Mouse (Mus musculus) midbrain, postnatal 0 days (tissue): ENCODE results near the gene Ak6. TPM values are rescaled to one million over a fixed set of nuclear protein-coding genes. Genes with fewer than 3 reads are reported as not detected.

ENCODE experiments used
- ATAC-seq: fragments of 200-750 bp; cut with Nextera tagmentation; 2 replicates; pipeline ENCODE4 v1.8.0; 2017; ENCODE audit warnings: moderate number of reproducible peaks, mild to moderate bottlenecking, moderate TSS enrichment, moderate library complexity; ENCODE audit not compliant: low FRiP score
- DNase-seq: peaks from one replicate; pipeline ENCODE4 v3.0.0-alpha.2; 2015; ENCODE audit warnings: low spot score
- H3K27ac ChIP-seq: fragments of 300-500 bp; sonication (generic); 2 replicates; pipeline ENCODE4 v1.5.1; 2014; ENCODE audit warnings: low read depth, mild to moderate bottlenecking, low read length, mixed read lengths
- H3K27me3 ChIP-seq: fragments of 300-500 bp; sonication (generic); 2 replicates; pipeline ENCODE4 v1.6.1; 2014; ENCODE audit warnings: low read length, control low read depth, mixed read lengths; ENCODE audit not compliant: insufficient read depth
- H3K36me3 ChIP-seq: fragments of 300-500 bp; sonication (generic); 2 replicates; pipeline ENCODE4 v1.6.1; 2014; ENCODE audit warnings: low read length, control low read depth, mixed read lengths; ENCODE audit not compliant: insufficient read depth
- H3K4me1 ChIP-seq: fragments of 300-500 bp; sonication (generic); 2 replicates; pipeline ENCODE4 v1.6.1; 2014; ENCODE audit warnings: mild to moderate bottlenecking, control low read depth, antibody characterized with exemption, low read length, mixed read lengths; ENCODE audit not compliant: insufficient read depth
- H3K4me2 ChIP-seq: fragments of 300-500 bp; sonication (generic); 2 replicates; pipeline ENCODE4 v1.6.1; 2014; ENCODE audit warnings: low read depth, mild to moderate bottlenecking, low read length, mixed read lengths; ENCODE audit not compliant: poor library complexity, severe bottlenecking
- H3K4me3 ChIP-seq: fragments of 300-500 bp; sonication (generic); 2 replicates; pipeline ENCODE4 v1.5.1; 2014; ENCODE audit warnings: low read depth, mild to moderate bottlenecking, low read length, moderate library complexity
- H3K9ac ChIP-seq: fragments of 300-500 bp; sonication (generic); replicated peaks from 2 replicates; pipeline ENCODE4 v1.6.1; 2014; ENCODE audit warnings: mild to moderate bottlenecking, low read length, moderate library complexity, mixed read lengths; ENCODE audit not compliant: poor library complexity, severe bottlenecking
- H3K9me3 ChIP-seq: fragments of 300-500 bp; sonication (generic); 2 replicates; pipeline ENCODE4 v1.6.1; 2016; ENCODE audit warnings: low read length, control low read depth
- CTCF ChIP-seq: IDR thresholded peaks from 2 replicates; pipeline ENCODE4 v1.5.1; 2016; ENCODE audit warnings: antibody characterized with exemption, mild to moderate bottlenecking
- WGBS: fragments of 180-500 bp; shearing (Covaris S2); extraction: QIAGEN DNeasy Blood & Tissue Kit; methylation state at CpG from one replicate; pipeline ENCODE4 v1.1.7; 2014; 5-methylcytosine and 5-hydroxymethylcytosine counted together
- polyA plus RNA-seq: library from polyadenylated mRNA; unstranded; fragments of >200 nt; fragmentation: Nextera tagmentation; extraction: Ambion mirVana; gene quantifications from 2 replicates; pipeline ENCODE4 v1.2.1, GENCODE M21; 2015
- total RNA-seq: library from RNA; depleted of rRNA; stranded (reverse); fragments of >200 nt; gene quantifications from 2 replicates; pipeline ENCODE4 v1.2.3, GENCODE M21; 2014

The Ak6 gene
- total and polyA plus RNA-seq, 2 experiments from 2014 or later: 141 to 317 TPM

DNA sequence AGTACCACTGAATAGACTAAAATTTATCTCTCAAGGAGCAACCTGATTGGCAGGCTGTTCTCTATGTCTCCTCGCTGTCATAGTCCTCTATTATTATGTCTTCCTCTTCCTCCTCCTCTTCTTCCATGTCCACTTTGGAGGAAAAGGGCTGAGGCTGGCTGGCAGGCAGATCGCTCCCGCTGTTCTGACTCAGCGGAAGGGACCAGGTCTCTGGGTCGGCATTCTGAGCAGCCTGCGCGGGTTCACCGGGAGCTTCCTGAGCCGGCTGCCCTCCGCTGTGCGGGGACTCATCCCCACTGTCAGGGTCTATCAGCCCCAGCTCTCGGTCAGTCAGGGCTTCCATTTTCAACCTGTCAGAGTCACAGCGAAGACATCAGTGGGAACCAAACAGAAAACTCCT, 33.2 kb upstream of the Ak6 start:
- Histone ChIP-seq H3K9me3 (no peaks in the 10 kb centered on the region), H3K27ac (no peak overlapping the region), H3K27me3 (peaks cover 4% of the 10 kb centered on the region; the same call in 1 of the 2 replicates), H3K4me1 (no peaks in the 10 kb centered on the region), H3K36me3 (peaks cover 26% of the 10 kb centered on the region; the same call in 1 of the 2 replicates), H3K4me2 (no peak overlapping the region), H3K9ac (no peak overlapping the region), H3K4me3 (no peak overlapping the region)
- ATAC-seq (no peak), DNase-seq (no peak)
- WGBS: 79% methylated on average over 13 of the region's 13 CpGs
- no peak for TF ChIP-seq CTCF

DNA sequence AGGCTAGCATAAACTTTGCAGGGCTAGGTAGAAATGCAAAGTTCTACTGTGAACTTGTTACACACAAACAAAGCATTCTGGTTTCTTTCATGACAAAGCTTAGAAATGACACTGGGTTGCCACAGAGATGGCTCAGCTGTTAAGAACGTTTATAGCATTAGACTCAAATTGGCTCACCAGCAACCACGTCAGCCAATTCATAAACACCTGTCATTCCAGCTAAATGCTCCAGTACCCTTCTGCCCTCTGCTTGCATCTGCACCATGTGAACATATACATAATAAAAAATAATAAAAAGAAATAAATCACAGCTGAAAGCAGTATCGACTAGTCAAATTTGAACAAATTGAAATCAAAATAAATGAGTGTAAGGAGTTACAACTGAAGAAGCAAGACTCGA, 28.5 kb upstream of the Ak6 start:
- Histone ChIP-seq H3K27me3 (peaks cover 4% of the 10 kb centered on the region; the same call in 1 of the 2 replicates), H3K4me3 (no peak overlapping the region), H3K36me3 (peaks cover 43% of the 10 kb centered on the region; the same call in 1 of the 2 replicates), H3K9ac (no peak overlapping the region), H3K27ac (no peak overlapping the region), H3K4me2 (no peak overlapping the region), H3K4me1 (no peaks in the 10 kb centered on the region), H3K9me3 (no peaks in the 10 kb centered on the region)
- whole genome bisulfite sequencing: 92% methylated on average over 4 of the region's 4 CpGs
- DNase-seq (no peak), ATAC-seq (no peak)
- TF ChIP-seq CTCF: no peak

DNA sequence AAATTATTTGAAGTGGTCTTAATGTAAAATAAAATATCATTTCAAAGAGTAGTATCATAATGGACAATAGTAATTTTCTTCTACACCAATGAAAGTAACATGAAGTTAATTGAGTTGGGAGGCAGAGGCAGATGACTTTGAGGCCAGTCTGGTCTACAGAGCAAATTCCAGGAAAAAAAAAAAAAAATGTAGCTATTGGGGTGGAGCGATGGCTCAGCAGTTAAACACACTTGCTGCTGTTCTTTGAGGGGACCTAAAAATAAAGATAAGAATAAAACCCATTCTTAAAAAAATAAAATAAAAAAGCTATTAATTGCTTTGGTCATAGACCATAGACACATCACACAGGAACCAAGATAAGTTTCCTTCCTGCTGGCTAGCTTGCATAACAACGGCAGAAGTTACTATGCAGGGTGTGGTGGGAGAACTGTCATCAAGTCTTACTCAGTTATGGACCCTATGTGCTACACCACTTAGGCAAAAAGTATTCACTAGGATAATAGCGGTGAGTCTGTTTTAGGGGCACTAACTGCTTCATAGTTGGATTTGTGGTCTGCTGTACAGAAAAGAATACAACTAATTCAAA, 16.6 kb upstream of the Ak6 start:
- Histone ChIP-seq H3K9me3 (no peaks in the 10 kb centered on the region), H3K27me3 (no peaks in the 10 kb centered on the region), H3K36me3 (peaks cover 41% of the 10 kb centered on the region), H3K9ac (no peak overlapping the region), H3K27ac (no peak overlapping the region), H3K4me3 (no peak overlapping the region), H3K4me1 (no peaks in the 10 kb centered on the region), H3K4me2 (no peak overlapping the region)
- 97% methylated on average over 3 of the region's 3 CpGs for WGBS
- ATAC-seq: no peak
- no peak for TF ChIP-seq CTCF
- DNase-seq: no peak

DNA sequence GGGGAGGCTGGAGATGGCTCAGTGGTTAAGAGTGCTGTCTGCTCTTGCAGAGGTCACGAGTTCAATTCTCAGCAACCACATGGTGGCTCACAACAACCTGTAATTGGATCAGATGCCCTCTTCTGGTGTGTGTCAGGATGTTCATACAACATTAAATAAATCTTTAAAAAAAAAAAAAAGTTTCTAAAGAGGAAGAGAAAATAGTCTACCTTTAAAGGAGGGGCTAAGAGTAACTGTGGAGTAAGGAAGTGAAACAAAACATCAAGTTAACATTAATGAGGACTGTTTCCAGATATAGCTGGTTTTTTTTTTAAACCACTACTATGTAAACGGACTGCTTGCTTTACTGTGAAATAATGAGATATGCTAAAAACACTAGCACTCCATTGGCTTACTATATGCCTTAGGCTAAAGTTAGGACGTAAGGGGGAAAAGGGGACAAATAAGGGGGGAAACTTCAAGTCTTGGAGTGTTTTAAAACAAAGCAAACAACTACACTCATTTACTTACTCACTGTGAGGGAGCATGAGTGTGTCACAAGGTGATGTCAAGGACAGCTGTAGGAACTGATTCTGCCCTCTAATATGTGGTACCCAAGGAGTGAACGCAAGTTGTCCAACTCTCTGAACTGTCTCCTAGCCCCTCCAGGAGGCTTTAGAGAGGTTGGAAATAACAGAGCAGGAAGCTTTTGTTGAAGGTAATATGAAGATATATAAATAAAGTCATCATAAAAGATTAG, 8.1 kb upstream of the Ak6 start:
- ATAC-seq: no peak
- Histone ChIP-seq H3K4me2 (no peak overlapping the region), H3K4me1 (no peaks in the 10 kb centered on the region), H3K36me3 (peaks cover 35% of the 10 kb centered on the region), H3K9ac (no peak overlapping the region), H3K9me3 (no peaks in the 10 kb centered on the region), H3K4me3 (no peak overlapping the region), H3K27me3 (no peaks in the 10 kb centered on the region), H3K27ac (no peak overlapping the region)
- no peak for DNase-seq
- 90% methylated on average over 4 of the region's 4 CpGs for WGBS
- no peak for TF ChIP-seq CTCF

DNA sequence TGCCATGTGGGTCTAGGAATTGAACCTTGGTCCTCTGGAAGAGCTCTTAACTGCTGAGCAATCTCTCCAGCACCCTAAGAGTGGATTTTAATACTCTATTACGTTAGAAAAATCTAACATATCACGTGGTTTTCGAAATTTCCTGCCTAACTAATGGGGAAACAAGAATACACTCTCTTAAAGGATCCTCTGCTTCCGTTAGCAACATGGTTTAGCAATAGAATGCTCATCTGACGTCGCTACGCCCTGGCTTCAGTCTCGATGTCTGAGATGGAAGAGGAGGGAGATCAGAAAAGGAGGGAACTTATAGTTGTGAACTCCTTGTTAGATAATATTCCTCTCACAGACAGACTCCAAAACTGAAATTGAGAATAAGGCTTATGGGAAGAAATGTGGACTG, 2.6 kb upstream of the Ak6 start:
- TF ChIP-seq CTCF: no peak
- H3K9me3 ChIP-seq: no peaks in the 10 kb centered on the region
- ATAC-seq (no peak), DNase-seq (no peak)
- H3K27ac ChIP-seq: no peak overlapping the region
- H3K4me3 ChIP-seq: no peak overlapping the region
- WGBS: 96% methylated on average over 8 of the region's 8 CpGs
- peaks cover 7% of the 10 kb centered on the region; the same call in 1 of the 2 replicates for H3K4me1 ChIP-seq
- H3K4me2 ChIP-seq: no peak overlapping the region
- H3K27me3 ChIP-seq: no peaks in the 10 kb centered on the region
- peaks cover 23% of the 10 kb centered on the region; the same call in 1 of the 2 replicates for H3K36me3 ChIP-seq
- H3K9ac ChIP-seq: no peak overlapping the region
